Mouse (Mus musculus) MEL (cell line): ENCODE data around the gene Nhsl2.

Source experiments
- CTCF ChIP-seq, 3 experiments: IDR thresholded peaks in 2 of 3; conservative IDR thresholded peaks in 1 of 3; 2 replicates each; pipeline ENCODE4 v1.5.1; 2011 to 2012; ENCODE audit warnings: low read length in 3 of 3, low read depth in 2 of 3, mild to moderate bottlenecking in 2 of 3, improper control_type of control experiment in 1 of 3, inconsistent platforms in 1 of 3, mixed read lengths in 1 of 3, moderate library complexity in 1 of 3; ENCODE audit not compliant: control insufficient read depth in 1 of 3, insufficient read depth in 1 of 3, poor library complexity in 1 of 3, severe bottlenecking in 1 of 3
- EP300 ChIP-seq, 2 experiments: IDR thresholded peaks; 2 replicates each; pipeline ENCODE4 v1.6.1; 2011; ENCODE audit warnings: improper control_type of control experiment in 2 of 2, low read length in 2 of 2, low read depth in 1 of 2, mild to moderate bottlenecking in 1 of 2
- MYC ChIP-seq: IDR thresholded peaks from 2 replicates; pipeline ENCODE4 v1.6.1; 2011; ENCODE audit warnings: low read depth, mild to moderate bottlenecking, low read length, improper control_type of control experiment, moderate library complexity
- POLR2A ChIP-seq, 2 experiments: IDR thresholded peaks; 2 replicates each; pipeline ENCODE4 v1.6.1; 2011 to 2012; ENCODE audit warnings: low read length in 2 of 2, mild to moderate bottlenecking in 2 of 2, control low read depth in 1 of 2, improper control_type of control experiment in 1 of 2, low read depth in 1 of 2, moderate library complexity in 1 of 2; ENCODE audit not compliant: control insufficient read depth in 1 of 2, insufficient read depth in 1 of 2, poor library complexity in 1 of 2
- TBP ChIP-seq: IDR thresholded peaks from 2 replicates; pipeline ENCODE4 v1.8.0; 2011; ENCODE audit warnings: low read depth, low read length, improper control_type of control experiment

GRCm38 (mm10) chrX:101996726-101997125 is 147.5 kb downstream of the Nhsl2 start:
- no peak for TF ChIP-seq CTCF (IDR thresholded peaks at IDR 0.05 in 2 of 3, conservative IDR thresholded peaks at IDR 0.05 in 1 of 3; ENCODE audit: control insufficient read depth in 1 of 3, insufficient read depth in 1 of 3, low read depth in 2 of 3, low read length in 3 of 3, poor library complexity in 1 of 3, severe bottlenecking in 1 of 3)
- no peak for TF ChIP-seq EP300 (IDR thresholded peaks at IDR 0.05; ENCODE audit: low read depth in 1 of 2, low read length in 2 of 2)
- no peak for TF ChIP-seq MYC
- TF ChIP-seq TBP = no peak
- TF ChIP-seq POLR2A (IDR thresholded peaks at IDR 0.05; ENCODE audit: control insufficient read depth in 1 of 2, insufficient read depth in 1 of 2, low read depth in 1 of 2, low read length in 2 of 2, poor library complexity in 1 of 2) = no peak
